Mouse (Mus musculus): ENCODE measurements around the gene Eif4e2. TPM values are rescaled to one million over a fixed set of nuclear protein-coding genes. Genes with fewer than 3 reads are reported as not detected.
A peak's percentile ranks its signal among the peaks of the same experiment; 100 is the strongest.

Gene Eif4e2
- polyA plus RNA-seq, 1 experiment from 2014 or later, result 73.3 TPM

DNA sequence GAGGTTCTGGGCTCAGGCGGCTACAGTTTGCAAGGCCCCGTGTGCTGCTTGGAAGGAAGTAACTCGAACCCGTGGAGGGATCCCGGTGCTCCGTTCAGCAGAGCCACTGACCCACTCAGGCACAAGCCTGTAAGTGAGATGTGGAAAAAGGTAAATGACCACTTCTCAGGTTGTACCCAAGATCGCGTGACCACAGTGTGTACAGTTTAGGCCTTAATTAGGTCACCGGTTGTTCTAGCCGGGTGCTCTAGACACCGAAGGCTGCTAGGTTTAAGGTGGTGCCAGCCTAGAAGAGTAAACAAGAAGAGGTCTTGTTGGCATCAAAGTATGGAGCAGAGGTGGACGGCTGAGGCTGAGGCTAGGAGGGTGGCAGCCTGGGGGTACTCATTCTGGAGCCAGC lies 61.4 kb downstream of the Eif4e2 start:
- Histone ChIP-seq H3K4me3 (replicated peaks) (no peak overlapping the region), H3K4me1 (replicated peaks) (no peaks in the 10 kb centered on the region), H3K36me3 (replicated peaks) (no peaks in the 10 kb centered on the region), H3K4me2 (no peak overlapping the region), H3K9me3 (replicated peaks) (no peaks in the 10 kb centered on the region), H3K9ac (no peak overlapping the region), H3K27me3 (no peaks in the 10 kb centered on the region; the same call in 1 of the 2 replicates), H3K27ac (replicated peaks) (no peak overlapping the region)
- WGBS (ENCODE audit: insufficient replicate concordance), result 78% methylated on average over 12 of the region's 12 CpGs
- no peak for ATAC-seq (ENCODE audit: insufficient read depth)

DNA sequence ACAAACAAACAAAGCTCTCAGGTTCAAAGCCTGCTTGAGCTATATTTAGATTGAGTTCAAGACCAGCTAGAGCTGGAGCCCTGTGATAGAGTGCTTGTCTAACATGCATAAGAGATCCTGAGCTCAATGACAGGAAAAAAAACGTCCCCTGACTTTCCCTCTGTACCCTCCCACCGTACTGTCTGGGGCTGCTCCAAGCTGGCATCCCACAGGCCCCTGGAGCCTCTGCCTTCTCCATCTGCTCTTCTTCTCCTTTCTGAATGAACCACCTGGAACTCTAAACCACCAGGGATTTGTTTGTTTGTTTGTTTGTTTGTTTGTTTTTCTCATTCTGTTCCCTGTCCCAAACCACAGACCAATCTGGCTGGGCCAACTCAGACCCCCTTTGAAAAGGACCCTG lies 62.3 kb downstream of the Eif4e2 start:
- ATAC-seq (ENCODE audit: insufficient read depth), result no peak
- Histone ChIP-seq H3K4me3 (replicated peaks) (no peak overlapping the region), H3K36me3 (replicated peaks) (no peaks in the 10 kb centered on the region), H3K27ac (replicated peaks) (no peak overlapping the region), H3K9me3 (replicated peaks) (no peaks in the 10 kb centered on the region), H3K4me1 (replicated peaks) (no peaks in the 10 kb centered on the region), H3K4me2 (no peak overlapping the region), H3K27me3 (no peaks in the 10 kb centered on the region), H3K9ac (no peak overlapping the region)
- 38% methylated on average over 2 of the region's 2 CpGs for WGBS (ENCODE audit: insufficient replicate concordance)

DNA sequence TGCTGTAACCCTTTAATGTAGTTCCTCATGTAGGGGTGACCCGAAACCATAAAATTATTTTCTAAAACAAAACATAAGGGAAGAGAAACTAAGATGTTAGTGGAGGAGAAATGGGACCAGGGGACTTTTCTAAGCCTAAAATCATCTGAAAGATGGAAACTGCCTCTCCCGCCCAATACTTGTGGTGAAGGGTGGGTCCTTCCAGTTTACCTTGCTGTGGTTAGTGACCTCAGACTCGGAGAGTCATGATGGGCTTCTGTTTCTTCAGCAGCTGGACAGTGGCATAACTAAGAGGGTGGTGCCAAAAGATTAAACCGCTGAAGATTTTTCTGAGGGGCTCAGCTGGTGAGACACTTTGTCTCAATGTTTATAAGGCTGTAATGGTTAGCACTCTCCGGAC lies 66.6 kb downstream of the Eif4e2 start:
- 53% methylated on average over 5 of the region's 5 CpGs for WGBS (ENCODE audit: insufficient replicate concordance)
- no peaks in the 10 kb centered on the region for H3K4me1 ChIP-seq (replicated peaks)
- no peak overlapping the region for H3K27ac ChIP-seq (replicated peaks)
- no peak overlapping the region for H3K4me2 ChIP-seq
- H3K36me3 ChIP-seq (replicated peaks), result no peaks in the 10 kb centered on the region
- H3K27me3 ChIP-seq, result 0 out of 2 replicates have a peak, but pooled peaks cover 9% of the 10 kb centered on the region
- no peak for ATAC-seq (ENCODE audit: insufficient read depth)
- no peaks in the 10 kb centered on the region for H3K9me3 ChIP-seq (replicated peaks)
- no peak overlapping the region for H3K4me3 ChIP-seq (replicated peaks)
- H3K9ac ChIP-seq, result no peak overlapping the region

DNA sequence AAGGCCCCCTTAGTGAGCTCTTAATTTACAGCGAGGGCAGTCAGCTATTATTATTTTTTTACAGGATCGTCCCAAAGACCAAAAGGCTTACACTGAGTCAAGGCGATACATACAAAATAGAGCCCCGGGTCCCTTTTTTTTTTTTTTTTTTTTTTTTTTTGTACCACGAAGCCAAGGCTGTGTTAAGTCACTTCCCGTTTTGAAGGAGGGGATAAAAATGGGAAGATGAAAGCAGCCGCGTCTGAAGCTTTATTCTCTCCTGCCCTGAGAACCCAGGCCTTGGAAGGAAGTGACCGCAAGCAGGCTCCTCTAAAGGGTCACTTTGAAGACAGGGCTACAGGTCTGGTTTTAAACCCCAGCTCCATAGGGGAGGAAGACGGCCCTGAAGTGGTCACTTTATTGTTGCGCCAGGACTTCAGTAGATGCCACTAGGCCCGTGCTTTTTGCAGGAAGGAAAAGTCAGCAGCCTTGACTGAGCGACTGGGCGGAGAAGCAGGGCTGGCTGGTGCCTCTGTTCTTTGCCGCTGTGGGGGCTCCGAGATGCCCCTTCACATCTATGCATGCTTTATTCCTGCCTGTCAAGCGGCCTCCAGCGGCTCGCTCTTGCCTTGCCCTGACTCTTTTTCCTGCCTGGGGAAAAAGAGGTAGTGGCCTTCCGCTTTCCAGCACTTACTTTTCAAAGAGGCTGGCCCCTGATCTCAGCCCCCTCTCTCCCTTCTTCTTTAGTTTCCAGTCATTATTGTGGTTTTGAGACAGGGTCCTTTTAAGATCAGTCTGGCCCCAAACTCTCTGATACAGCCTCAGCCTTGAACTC lies 68.1 kb downstream of the Eif4e2 start:
- Histone ChIP-seq H3K9me3 (replicated peaks) (no peaks in the 10 kb centered on the region), H3K4me3 (replicated peaks) (0 out of 2 replicates have a peak overlapping the region, but pooled peaks have one; percentile 8), H3K36me3 (replicated peaks) (no peaks in the 10 kb centered on the region), H3K9ac (no peak overlapping the region), H3K4me1 (replicated peaks) (no peaks in the 10 kb centered on the region), H3K27me3 (0 out of 2 replicates have a peak, but pooled peaks cover 9% of the 10 kb centered on the region), H3K27ac (replicated peaks) (no peak overlapping the region), H3K4me2 (peak overlapping the region; percentile 44)
- WGBS (ENCODE audit: insufficient replicate concordance), result 16% methylated on average over 20 of the region's 20 CpGs
- no peak for ATAC-seq (ENCODE audit: insufficient read depth)

DNA sequence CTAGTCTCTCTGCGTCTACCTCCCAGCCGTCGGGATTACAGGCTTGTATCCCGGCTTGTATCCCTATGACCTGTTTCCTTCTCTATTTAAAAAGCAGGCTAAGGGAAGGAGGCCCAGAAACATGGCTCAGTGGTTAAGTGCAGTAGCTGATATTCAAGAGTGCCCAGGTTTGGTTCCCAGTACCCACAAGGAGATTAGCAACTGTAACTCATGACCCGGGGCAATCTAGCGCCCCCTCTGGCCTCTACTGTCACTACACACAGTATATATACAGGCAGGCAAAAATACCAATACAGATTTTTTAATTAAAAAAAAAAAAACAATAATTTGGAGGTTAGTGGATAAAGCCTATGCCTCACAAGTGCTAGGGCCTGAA lies 68.7 kb downstream of the Eif4e2 start:
- no peak for ATAC-seq (ENCODE audit: insufficient read depth)
- Histone ChIP-seq H3K4me2 (no peak overlapping the region), H3K9ac (no peak overlapping the region), H3K27ac (replicated peaks) (no peak overlapping the region), H3K36me3 (replicated peaks) (no peaks in the 10 kb centered on the region), H3K4me3 (replicated peaks) (no peak overlapping the region), H3K4me1 (replicated peaks) (no peaks in the 10 kb centered on the region), H3K27me3 (0 out of 2 replicates have a peak, but pooled peaks cover 9% of the 10 kb centered on the region), H3K9me3 (replicated peaks) (no peaks in the 10 kb centered on the region)
- 50% methylated on average over 6 of the region's 6 CpGs for WGBS (ENCODE audit: insufficient replicate concordance)

DNA sequence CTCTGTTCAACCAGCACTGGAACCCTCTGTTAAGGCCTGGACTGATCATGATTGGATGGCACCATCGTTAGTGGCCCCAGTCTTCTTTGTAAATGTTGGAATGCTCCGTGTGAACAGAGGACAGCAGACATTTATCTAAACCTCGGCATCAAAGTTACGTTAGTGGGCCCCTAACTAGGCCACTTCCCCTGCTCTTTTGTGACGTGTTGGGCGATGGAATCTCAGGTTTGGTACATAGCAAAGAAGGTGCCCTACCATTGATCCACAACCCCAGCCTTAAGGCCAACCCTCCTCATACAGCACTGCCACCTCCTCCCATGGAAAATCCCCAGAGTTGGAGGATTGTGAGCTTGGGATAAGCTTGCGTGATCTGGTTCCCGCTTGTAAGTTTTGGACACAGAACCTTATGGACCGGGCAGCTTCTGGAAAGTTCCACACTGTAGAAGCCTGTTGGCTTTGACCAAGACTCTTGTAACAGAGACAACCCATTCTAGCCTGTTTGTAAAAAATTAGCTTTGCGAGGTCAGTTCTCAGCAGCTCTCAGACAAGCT lies 69.8 kb downstream of the Eif4e2 start:
- WGBS (ENCODE audit: insufficient replicate concordance), result 68% methylated on average over 10 of the region's 10 CpGs
- Histone ChIP-seq H3K9ac (no peak overlapping the region), H3K4me1 (replicated peaks) (no peaks in the 10 kb centered on the region), H3K9me3 (replicated peaks) (no peaks in the 10 kb centered on the region), H3K27ac (replicated peaks) (no peak overlapping the region), H3K4me3 (replicated peaks) (no peak overlapping the region), H3K4me2 (no peak overlapping the region), H3K36me3 (replicated peaks) (no peaks in the 10 kb centered on the region), H3K27me3 (0 out of 2 replicates have a peak, but pooled peaks cover 9% of the 10 kb centered on the region)
- ATAC-seq (ENCODE audit: insufficient read depth), result no peak

DNA sequence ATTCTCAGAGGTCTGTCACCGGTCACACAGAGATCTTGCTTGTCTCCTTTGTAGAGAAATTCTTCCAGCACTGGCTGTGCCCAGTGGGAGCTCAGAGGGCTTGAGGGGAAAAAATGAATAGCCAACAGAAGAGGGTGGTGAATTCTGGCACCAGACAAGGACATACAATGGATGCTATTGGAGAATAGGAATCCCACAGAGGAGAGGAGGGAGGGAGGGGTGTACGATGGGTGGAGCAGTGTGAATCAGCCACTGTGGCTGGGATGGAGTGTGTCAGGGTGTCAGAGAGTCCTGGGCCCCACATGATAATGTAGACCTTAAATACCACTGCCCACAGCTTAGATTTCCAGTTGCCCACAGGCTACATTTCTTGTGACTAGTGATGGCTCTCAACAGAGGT lies 73.4 kb downstream of the Eif4e2 start:
- Histone ChIP-seq H3K27ac (replicated peaks) (no peak overlapping the region), H3K9ac (no peak overlapping the region), H3K27me3 (0 out of 2 replicates have a peak, but pooled peaks cover 7% of the 10 kb centered on the region), H3K36me3 (replicated peaks) (no peaks in the 10 kb centered on the region), H3K4me2 (no peak overlapping the region), H3K4me3 (replicated peaks) (no peak overlapping the region), H3K4me1 (replicated peaks) (no peaks in the 10 kb centered on the region), H3K9me3 (replicated peaks) (no peaks in the 10 kb centered on the region)
- 58% methylated on average over 2 of the region's 2 CpGs for WGBS (ENCODE audit: insufficient replicate concordance)
- no peak for ATAC-seq (ENCODE audit: insufficient read depth)

Other genes with a start within 250 kb of the Eif4e2 start
- gene Alppl2, start 124.0 kb upstream of the Eif4e2 start, polyA plus RNA-seq (2015; fragmentation: Nextera tagmentation; extraction: Ambion mirVana), result not detected in 2 replicates
- gene Alpi, start 112.3 kb upstream of the Eif4e2 start, polyA plus RNA-seq (2015; fragmentation: Nextera tagmentation; extraction: Ambion mirVana), result 0.09 and 0.18 TPM in 2 replicates
- not detected in 2 replicates for gene Akp3, start 88.9 kb upstream of the Eif4e2 start, polyA plus RNA-seq (2015; fragmentation: Nextera tagmentation; extraction: Ambion mirVana)
- 0.08 TPM in 1 of 2 replicates, not detected in the other for gene Ecel1, start 57.4 kb upstream of the Eif4e2 start, polyA plus RNA-seq (2015; fragmentation: Nextera tagmentation; extraction: Ambion mirVana)
- not detected in 2 replicates for gene Prss56, start 30.6 kb upstream of the Eif4e2 start, polyA plus RNA-seq (2015; fragmentation: Nextera tagmentation; extraction: Ambion mirVana)
- gene Chrnd, start 23.3 kb upstream of the Eif4e2 start, polyA plus RNA-seq (2015; fragmentation: Nextera tagmentation; extraction: Ambion mirVana), result 0.36 and 0.45 TPM in 2 replicates
- gene Chrng, start 9.3 kb upstream of the Eif4e2 start, polyA plus RNA-seq (2015; fragmentation: Nextera tagmentation; extraction: Ambion mirVana), result 0.89 and 1.1 TPM in 2 replicates
- 0.05 TPM in 1 of 2 replicates, not detected in the other for gene Efhd1, start 50.4 kb downstream of the Eif4e2 start, polyA plus RNA-seq (2015; fragmentation: Nextera tagmentation; extraction: Ambion mirVana)
- 17.9 and 18.0 TPM in 2 replicates for gene Gigyf2, start 113.1 kb downstream of the Eif4e2 start, polyA plus RNA-seq (2015; fragmentation: Nextera tagmentation; extraction: Ambion mirVana)
- gene Kcnj13, start 180.8 kb downstream of the Eif4e2 start, polyA plus RNA-seq (2015; fragmentation: Nextera tagmentation; extraction: Ambion mirVana), result 0.10 and 0.13 TPM in 2 replicates

Measured in liver, embryonic 15.5 days (tissue).